Mouse (Mus musculus) c-Kit-positive CD71-positive TER-119-negative erythroid progenitor cells, embryonic 14.5 days (primary cell): Measurements from ENCODE around the gene Ccdc54.

Experiments used
- DNase-seq: peaks from one replicate; pipeline ENCODE4 v3.0.0-alpha.2; 2013; ENCODE audit warnings: low read depth

Ccdc54 gene

DNA sequence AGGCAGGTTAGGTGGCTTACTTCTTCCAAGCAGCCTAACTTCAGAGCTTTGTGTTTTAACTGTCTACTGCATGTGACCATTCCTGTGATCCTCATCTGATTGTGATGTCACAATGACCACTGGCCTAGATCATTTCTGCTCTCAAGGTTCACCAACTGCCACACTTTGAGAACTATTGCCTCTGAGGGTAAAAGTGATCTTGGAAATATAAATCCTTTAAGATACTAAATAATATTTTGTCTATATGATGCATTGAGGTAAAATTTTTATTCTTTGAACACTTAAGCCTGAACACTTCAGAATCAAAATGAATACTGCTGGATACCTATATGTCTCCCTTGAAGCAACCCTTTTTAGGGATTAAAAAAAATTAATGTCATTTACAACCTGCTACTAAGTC lies at the start of gene Ccdc54:
Ccdc54 (minus strand) TSS at position 101 of the 400 bp plus-strand sequence.
- no peak for DNase-seq

DNA sequence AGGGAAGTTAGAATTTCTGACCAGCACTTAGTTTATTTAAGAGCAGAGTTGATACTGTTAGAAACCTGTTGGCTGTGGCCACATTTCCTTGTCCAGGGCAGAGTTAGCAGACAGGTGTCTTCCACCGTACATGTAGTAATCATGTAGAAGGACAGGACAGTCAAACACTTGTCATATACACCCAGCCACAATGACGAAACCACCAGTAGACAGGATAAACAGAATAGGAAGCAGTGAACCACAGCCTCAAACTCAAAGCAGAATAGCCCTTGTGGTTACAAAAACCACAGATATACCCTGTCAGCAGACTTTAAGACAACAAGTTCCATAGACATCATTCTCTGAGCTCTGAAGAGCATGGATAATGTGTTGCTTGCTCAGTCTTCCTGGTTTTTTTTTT lies 41.6 kb upstream of the Ccdc54 start:
- DNase-seq = no peak

DNA sequence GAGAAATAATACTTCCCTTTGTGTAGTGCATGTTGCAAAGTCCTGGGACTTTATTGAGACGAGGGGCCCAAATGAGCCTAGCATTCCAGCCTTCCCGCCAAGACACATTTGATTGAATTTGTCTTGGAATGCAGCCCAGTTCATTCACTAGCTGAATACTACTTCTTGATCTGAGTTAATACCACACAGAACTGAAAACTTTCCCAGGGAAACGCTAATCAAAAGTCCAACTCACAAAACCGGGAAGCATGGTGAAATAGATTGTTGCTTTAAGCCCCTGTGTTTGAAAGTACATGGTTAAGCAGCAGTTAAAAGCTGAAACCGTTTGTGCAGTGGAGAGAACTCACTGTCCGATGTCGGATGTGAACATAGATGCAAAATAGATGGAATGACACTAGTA lies 24.6 kb upstream of the Ccdc54 start:
- no peak for DNase-seq

DNA sequence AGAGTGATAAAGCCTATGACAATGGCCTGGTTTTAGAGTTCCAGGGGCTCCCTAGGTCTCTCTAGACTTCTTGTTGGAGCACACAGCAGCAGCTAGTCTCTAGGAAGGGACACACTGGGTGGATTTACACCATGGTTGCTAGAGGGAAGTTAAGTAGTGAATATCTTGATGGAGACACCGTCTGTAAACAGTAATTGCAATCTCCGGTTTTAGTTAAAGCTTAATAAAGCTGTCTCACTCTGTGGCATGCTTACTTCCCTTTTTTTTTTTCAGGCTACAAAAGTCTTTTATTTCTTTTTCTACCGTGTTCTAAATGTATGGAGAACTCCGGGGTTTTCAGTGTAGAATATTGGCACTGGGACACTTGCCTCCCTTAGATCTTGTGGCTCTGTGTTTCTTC lies 22.0 kb upstream of the Ccdc54 start:
- DNase-seq = no peak

DNA sequence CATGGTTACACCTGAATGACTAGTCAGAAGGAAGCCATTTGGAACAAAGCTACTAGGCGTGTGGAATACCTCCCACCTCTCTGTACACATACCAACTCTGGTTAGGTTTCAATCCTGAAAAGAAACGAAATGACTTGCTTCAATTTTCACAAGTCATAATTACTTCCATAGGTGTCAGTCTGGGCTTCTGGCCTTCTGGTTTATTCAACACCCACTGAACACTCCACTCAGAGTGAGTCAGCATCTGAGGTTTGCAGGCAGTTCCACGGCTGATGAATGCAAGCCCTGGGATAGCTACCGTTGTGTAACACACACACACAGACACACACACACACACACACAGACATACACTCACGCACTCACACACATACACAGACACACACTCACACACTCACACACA lies 19.6 kb upstream of the Ccdc54 start:
- DNase-seq = no peak

DNA sequence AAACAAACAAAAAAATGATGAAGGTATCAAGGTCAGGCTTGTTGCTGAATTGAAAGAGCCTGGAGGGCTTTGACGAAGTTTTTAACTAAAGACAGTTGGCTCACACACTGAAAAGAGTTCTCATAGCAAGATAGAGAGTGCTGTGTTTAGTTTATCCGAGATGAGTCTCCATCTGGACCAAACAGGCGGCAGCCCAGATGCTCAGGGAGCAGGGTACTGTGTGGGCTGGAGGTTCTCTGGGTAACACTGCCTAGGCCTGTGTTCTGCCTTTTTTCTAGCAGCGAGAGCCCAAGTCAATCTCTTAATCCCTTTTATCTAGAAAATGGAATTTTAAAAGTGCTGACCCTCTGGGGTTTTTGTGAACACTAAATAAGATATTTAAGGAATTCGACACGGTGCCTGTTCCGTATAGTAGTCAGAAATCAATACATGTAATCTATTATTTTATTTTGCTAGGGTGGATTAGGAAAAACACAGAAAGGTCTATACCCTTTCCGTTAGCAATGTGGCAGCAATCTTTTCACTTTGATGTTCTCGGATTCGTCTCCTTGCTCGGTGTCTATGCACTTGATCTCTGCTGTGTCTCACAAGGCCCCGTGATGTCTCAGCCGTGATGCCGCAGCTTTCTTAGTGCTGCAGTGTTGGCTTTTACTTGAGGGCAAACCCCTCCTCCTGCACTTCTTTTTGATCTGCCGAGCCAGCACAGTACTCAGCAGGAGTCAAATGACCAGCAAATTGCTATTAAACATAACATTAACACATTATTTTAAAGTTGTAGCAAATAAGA lies 17.0 kb upstream of the Ccdc54 start:
- no peak for DNase-seq

DNA sequence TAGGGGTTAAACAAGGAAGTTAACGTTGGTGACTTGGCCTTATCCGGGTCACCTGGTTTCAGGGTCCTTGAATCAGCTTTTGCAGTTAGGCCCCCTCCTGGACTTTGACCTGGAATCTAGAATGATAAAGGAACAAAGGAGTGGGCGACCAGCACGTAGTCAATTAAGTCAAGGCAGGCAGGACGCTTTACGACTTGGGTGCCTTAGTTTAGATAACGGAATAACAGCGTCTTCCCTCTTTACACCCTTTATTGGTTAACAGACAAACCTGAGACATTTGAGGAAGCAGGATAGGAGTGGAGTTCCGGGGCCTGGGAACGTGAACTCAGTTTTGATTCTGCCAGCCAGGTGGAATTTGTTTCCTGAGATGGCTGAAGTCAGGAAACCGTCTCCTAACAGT lies 13.9 kb upstream of the Ccdc54 start:
- no peak for DNase-seq

DNA sequence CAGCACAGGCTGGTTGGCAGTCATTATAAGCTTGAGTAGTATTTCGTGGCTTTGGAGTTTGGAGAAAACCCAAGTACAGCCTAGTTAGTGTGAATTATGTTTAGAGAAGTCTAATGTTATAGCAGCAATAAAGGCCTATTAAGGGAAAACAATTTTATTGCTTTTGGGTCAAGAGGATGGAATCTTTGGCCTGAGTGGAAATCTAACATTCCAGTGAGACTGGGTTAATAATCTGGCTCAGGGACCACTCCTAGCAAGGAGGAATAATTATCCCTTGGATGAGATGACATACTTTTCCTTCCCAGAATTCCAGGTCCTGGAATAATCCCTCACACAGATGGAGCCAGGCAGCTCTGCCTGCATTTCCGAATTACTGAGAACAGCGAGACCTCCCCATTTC lies 11.0 kb upstream of the Ccdc54 start:
- DNase-seq = no peak

DNA sequence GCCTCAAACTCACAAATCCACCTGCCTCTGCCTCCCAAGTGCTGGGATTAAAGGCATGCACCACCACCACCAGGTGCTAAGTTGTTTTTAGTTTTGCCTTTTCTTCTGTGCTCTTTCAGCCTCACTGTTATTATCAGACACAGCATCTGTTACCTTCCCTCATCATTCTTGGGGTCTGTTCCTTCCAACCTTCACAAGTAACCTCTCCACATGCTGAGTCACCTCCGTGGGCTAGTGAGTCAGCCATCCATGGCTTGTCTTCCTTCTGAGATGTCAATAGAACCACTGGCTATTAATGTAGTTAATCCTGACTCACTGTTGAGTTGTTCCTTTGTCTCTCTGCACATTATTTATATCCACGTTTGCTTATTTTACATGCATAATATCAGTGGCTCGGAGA lies 9.7 kb upstream of the Ccdc54 start:
- DNase-seq = no peak

DNA sequence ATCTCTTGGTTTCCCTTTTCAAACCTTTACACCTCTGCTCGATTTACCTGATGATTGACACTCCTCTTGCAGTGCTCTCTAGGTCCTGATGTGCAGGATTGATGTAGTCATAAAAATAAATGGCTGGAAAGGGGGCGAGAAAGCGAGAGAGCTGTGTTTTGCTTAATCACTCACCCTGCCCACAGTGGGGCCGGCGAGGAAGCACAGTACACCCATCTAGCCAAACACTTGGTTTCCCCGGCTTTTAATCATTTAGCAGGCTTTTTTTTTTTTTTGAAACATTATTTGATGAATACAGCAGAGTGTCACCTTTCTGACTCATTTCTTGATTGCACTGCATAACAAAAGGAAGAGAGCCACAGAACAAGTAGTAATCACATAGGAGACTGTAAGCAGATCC lies 5.7 kb upstream of the Ccdc54 start:
- DNase-seq = no peak

DNA sequence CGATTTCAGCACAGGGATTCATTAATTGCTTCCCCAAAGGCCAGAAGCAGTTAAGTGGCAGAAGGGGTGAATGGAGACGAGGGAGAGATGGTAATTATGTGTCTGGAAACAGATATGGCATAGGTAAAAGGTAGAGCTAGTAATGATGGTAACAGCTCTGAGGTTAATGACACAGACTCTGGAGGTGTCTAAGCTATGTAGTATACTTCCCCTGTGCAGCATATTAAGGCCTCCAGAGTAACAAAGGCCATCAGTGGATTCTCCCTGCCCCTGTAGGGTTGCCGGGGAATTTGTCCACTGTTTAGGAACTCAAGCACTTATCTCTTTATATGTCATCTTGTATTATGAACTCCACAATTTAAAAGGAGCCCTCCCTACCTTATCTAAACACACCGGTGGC lies 5.2 kb upstream of the Ccdc54 start:
- no peak for DNase-seq

DNA sequence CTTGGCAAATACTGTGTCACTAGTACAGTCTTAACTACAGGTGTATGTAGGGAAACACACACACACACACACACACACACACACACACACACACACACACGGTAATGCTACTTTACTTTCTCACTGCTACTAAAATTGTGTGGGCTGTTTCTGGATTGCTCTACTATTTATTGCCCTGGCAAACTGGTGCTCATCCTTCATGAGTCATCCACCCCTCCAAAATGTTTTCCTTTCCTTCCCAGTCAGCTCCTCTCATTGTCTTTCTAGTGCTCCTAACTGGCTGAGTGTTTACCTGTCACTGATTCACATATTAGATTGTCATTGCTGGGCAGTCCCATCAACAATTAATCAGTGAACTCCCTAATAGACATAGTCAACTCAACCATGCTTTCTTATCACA lies 3.9 kb upstream of the Ccdc54 start:
- DNase-seq = no peak

DNA sequence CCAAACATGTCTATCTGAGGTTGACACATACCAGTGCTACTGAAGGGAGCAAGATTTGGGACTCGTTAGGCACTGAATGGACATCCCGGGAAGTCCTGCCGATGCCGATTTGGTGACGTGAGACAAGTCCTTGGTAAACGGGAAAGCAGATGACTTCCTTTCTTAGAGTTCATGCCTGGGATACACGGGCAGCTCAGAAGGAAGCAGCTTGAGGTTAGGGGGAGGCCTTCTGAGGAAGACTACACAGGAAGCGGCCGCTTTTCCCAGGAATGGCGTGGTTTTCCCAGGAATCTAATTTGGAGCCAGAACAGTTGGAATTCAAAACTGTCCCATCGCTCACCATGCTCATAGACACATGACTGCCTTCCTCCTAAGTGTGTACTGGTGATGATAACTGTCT lies 2.4 kb upstream of the Ccdc54 start:
- no peak for DNase-seq

DNA sequence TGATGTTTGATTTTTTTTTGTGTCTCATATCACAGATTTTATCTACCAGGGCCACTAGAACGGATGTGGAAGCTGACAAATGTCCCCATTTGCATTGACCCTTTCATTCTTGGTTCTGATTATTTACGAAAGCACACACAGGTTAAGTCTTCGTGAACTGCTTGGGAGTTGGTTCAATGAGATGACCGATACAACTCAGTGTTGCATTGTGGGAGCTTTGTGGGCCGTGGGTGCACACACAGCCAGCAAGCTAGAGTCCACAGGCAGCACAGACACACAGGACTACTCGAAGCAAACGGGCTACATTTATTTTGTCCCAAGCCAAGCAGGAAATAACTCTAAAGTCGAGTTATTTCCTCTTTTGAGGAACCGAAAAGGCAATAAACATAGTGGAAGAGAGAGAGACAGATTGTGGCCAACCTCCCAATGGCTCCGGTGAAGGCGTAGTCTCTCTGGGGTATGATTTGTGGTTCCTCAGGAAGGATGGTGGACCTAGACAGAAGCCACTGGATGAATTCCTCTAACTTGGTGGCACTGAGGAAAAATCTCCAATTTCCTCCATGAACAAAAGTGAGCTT lies 1.3 kb downstream of the Ccdc54 start:
- no peak for DNase-seq

DNA sequence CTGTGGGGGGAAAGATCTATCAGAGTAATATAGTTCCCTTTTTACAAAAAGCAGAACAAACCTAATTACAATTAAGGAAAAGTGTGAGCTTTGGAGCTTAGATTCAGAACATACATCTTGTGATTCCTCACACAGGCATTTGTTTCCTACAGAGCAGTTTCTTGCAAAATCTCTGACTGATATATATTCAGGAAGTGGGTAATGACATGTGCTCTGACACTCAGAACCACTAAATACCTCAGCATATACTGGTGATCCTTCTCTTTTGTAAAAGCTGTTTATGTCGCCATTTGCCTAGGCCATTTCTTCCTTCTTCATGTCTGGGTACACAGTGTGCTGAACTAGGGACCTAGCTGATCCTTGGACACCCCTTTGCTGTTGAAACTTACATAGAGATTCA lies 2.8 kb downstream of the Ccdc54 start:
- DNase-seq = no peak

DNA sequence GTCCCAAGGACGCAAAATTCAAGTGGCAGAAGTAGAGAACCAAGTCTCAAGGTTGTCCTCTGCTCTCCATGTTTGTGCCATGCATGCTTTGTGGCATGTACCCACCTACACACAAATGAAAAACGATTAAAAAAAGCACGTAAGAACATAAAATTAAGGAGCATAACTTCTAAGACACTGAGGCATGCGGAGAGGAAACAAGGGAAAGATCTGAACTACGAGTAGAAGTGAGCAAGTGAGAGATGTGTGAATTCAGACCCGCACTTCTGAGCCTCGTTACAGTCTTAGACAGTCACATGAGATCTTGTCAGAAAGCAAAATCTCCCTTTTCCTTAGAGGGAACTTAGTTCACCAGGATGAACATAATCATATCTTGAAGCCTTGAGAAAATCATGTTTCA lies 3.8 kb downstream of the Ccdc54 start:
- DNase-seq = no peak

DNA sequence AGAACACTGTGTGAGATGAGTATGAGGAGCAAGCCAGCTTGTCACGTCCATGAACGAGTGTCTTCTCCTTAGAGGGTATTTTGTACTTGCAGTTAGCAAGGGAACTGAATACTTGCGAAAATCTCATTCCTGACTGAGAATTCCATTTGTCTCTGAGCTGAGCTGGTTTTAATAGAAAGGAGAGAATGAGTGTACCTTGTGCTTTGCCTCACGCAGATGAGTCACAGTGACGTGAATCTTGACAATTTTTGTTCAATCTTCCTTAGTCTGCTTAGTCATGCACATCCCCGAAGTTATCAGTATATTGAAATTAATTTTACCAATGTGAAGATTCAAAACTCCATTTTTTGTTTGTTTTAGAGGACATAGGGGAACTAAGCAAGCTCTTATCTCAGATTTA lies 12.6 kb downstream of the Ccdc54 start:
- DNase-seq = no peak

DNA sequence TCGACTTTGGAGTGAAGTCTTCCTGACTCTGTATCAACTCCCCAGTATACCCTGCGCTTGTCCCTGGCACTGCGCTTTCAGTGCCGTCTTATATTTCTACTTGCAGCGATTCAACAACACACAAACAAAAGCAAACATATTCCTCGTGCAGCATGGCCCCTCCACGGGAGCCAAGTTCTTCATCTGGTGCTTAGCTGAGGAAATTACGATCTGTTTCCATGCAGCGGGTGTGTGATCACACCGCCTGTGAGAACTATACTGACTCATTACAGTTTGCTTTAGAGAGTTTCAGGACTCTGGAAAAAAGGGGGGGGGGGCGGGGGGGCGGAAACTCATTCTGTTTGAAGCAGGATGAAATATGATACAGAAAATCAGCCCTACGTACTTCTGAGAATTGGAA lies 18.4 kb downstream of the Ccdc54 start:
- no peak for DNase-seq

DNA sequence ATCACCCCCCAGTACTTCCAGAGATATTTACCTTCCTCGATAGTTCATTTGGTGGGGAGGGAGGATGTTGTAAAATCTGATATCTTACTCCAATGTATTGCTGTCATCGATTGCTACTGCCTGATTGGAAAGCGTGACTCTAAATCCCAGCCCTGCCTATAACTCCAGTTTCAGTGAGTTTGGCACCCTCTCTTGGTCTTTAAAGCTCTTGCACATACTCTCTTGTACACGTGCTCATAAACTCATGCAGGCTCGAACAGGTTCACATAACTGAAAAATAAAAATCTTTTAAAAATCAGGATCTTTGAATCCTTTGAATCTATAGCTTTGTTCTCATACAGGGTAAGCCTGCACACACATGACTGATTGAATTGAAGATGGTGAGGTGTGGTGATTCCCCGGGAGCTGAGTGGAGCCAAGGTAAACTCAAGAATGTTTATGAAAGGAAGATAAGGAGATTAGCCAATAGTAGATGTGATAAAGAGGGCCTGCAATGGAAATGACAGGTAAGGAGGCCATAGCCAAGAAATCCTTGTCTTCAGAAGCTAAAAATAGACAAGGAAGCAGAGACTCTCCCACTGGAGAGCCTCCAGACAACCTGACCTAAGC lies 31.7 kb downstream of the Ccdc54 start:
- no peak for DNase-seq

DNA sequence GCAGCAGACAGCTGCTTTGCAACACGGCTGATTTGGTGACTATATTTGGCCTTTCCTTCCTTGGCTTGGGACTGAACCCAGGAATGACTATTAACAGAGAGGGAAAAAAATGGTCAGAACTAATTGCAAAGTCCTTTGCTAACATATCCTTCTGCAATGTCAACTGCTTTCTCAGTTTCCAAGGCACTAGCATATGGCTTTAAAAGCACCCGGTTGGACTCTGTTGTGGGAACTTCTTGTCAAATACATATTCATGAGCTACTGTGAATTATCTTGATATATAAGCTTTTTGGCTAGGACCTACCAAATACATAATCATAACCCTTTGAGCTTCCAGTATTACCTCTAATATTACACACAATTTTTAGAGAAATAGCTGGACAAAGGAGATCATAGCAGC lies 37.1 kb downstream of the Ccdc54 start:
- DNase-seq = no peak

DNA sequence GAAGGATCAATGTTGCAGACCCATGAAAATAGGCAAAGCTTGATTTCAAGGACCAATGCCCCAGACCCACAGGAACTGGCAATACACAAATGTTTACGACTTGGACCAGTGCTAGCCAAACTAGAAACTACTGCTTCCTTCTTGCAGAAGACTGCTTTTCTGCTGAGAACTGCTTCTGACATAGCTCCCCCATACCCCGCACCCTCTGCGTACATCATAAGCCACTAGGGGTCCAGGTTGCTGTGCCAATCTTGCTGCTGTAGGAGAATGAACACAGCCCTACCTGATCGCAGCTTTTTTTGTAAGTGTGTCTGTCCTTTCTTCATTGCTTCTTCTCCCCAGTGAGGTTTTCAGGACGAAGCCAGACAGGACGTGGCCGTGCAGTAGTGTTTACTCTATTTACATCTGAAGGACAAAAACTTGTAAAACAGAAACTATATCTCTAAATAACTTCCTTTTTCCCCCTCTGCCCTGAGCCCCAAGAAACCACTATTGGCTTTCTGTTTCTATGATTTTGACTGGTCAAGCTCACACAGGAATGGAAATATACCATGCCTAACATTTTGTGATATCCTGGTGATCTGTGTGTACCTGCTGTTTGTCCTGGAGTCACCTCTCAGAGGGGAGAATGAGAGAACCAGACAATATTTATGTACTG lies 39.0 kb downstream of the Ccdc54 start:
- no peak for DNase-seq

DNA sequence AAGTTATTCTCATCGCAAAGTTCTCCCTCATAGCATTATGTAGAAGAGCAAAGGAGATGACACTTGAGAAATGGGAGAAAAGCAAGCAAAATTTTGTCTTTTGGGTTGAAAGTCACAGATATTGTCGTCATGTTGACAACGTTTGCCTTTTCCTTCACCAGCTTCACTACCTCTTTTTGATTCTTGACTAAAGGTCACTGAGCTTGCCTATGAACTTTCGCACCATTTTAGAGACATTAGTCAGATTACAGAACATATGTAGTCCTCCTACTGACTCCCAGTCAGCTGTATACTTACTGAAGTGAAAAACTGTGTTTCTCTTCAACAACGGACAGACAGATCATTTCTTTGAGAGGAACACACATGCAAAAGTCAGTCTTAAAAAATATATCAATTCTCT lies 40.0 kb downstream of the Ccdc54 start:
- no peak for DNase-seq
